Mouse (Mus musculus) gonadal fat pad, adult 2 months (tissue): ENCODE results near the gene Gng13. TPM values are rescaled to one million over a fixed set of nuclear protein-coding genes. Genes with fewer than 3 reads are reported as not detected.

Experiments
- DNase-seq: peaks from one replicate; pipeline ENCODE4 v3.0.0-alpha.2; 2012; ENCODE audit warnings: low read depth
- polyA plus RNA-seq: library from polyadenylated mRNA; depleted of rRNA; stranded (reverse); fragments of >200 nt; gene quantifications from 2 replicates; pipeline ENCODE4 v1.2.3, GENCODE M21; 2012; rRNA removed

Gng13 gene
- polyA plus RNA-seq = not detected in 2 replicates

GRCm38 (mm10) chr17:25716711-25717637 is at the start of gene Gng13:
Gene Gng13 (plus strand): TSS chr17:25717171.
- no peak for DNase-seq

GRCm38 (mm10) chr17:25668481-25669055 is 48.4 kb upstream of the Gng13 start:
- no peak for DNase-seq

GRCm38 (mm10) chr17:25672982-25673381 is 44.0 kb upstream of the Gng13 start:
- DNase-seq = no peak

- no peak for DNase-seq
Measured at GRCm38 (mm10) chr17:25677969-25678368, 39.0 kb upstream of the Gng13 start.

GRCm38 (mm10) chr17:25679818-25680217 is 37.2 kb upstream of the Gng13 start:
- DNase-seq = no peak

DNA sequence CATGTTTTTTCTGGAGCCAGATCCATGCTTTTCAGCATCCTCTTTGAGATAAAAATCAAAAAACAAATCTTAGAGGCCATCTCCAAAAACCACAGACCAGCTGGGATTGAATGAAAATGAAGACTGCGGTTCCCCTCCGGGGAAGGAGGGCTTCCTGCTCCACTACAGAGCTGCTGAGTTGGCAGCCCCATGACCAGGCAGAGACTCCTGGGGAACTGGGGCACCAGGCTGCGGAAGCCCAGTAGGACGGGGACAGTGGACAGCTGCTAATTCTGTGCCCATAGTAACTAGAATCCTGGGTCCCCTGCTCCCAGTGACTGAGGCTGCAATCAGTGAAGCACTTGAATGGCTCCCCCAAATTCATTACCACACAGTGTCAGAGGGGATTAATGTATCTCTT is 35.3 kb upstream of the Gng13 start:
- DNase-seq = no peak

DNA sequence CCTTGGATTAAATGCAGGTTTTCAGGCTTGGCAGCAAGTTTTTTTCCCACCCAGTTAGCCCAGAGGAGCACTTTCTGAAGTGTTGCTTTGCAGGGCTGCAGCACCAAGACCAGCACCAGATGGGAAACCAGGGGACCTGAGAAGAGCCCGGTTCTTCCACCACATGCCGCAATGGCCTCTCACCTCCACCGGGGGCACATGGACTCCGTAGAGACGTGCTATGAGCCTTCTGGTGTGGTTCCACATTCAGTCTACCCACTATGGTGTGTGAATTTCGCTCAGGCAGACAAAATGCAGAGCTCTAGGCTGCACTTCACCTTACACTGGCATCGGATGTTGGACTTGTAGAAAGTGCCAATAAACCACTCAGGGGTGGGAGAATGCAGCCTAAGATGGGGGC is 30.6 kb upstream of the Gng13 start:
- no peak for DNase-seq

DNA sequence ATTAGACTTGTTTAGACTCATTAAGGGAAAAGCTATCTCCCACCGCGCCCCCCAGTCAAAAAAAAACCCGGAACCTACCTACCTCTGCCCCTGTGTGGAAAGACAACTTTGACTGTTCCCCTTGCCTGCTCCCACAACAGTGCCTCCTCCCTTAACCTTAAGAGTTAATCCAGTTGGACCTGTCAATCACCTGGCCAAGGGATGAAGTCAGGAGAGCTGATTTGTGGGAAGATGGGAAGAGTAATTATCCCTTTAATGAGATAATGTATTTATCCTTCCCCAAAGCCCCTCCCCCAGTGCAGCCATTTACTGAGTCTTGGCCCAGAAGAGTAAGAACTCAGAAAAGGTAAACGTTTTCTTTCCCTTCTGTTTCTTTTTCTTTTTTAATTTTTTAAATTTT is 28.0 kb upstream of the Gng13 start:
- no peak for DNase-seq

DNA sequence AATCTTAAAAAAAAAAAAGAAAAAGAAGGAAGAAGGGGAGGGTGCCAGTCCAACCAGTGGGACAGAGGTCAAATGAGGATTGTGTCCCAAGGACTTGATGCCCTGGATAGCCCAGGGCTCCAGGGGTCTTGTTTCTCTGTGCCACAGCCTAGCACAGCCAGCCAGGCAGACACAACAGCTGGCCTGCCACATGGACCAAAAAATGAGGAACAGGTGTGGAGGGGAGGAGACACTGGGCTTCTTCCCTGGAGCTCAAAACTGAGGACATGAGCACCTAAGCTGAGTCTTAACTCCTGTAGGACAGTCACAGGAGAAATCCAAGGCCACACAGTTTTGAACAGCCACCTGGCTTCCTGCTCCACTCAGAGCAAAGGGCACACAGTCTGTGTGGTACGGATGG is 20.7 kb upstream of the Gng13 start:
- DNase-seq = no peak

GRCm38 (mm10) chr17:25698446-25698845 is 18.5 kb upstream of the Gng13 start:
- DNase-seq = no peak

DNA sequence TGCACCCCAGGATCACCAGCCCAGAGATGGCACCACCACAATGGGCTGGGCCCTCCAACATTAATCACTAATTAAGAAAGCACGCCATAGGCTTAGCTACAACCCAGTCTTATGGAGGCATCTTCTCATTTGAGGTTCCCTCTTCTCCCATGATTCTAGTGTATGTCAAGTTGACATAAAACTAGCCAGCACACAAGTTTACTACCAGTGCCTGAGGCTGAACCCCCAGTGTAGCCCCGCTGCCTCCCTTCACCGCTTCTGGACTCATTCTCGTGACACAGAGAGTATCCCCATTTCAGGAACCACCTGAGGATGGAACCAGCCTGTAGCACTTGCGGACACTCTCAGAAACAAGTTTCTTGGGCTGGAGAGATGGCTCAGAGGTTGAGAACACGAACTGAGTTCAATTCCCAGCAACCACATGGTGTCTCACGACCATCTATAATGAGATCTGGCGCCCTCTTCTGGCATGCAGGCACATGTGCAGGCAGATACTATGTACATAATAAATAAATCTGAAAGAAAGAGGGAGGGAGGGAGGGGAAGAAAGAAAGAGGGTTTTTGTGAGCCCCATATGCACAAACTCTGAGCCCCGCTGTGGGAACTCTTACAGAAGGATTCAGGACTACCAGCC is 16.0 kb upstream of the Gng13 start:
- no peak for DNase-seq

GRCm38 (mm10) chr17:25709994-25710393 is 7.0 kb upstream of the Gng13 start:
- no peak for DNase-seq

- DNase-seq = no peak
Measured at GRCm38 (mm10) chr17:25711136-25711535, 5.8 kb upstream of the Gng13 start.

- DNase-seq = no peak
Measured at GRCm38 (mm10) chr17:25715627-25716026, 1.3 kb upstream of the Gng13 start.

- no peak for DNase-seq
Measured at GRCm38 (mm10) chr17:25716130-25716529, 841 bp upstream of the Gng13 start.

DNA sequence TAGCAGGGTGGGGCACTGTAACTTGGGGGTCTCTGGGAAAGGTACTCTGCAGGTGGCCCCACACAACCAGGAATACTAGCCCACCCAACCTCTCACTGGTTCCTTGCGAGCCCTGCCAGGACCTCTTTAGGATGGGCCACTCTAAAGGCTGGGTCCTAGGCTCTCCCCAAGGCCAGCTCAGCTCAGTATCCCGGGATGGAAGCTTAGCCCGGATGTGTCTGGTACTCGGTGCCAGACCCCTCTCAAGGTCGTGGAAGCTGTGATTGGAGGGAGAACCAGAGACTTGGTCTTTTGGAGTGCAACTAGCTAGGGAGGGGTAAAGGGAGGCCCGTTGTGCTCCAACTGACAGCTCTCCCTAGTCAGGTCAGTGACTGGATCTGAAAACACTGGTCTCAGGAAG is 720 bp downstream of the Gng13 start:
- no peak for DNase-seq

DNA sequence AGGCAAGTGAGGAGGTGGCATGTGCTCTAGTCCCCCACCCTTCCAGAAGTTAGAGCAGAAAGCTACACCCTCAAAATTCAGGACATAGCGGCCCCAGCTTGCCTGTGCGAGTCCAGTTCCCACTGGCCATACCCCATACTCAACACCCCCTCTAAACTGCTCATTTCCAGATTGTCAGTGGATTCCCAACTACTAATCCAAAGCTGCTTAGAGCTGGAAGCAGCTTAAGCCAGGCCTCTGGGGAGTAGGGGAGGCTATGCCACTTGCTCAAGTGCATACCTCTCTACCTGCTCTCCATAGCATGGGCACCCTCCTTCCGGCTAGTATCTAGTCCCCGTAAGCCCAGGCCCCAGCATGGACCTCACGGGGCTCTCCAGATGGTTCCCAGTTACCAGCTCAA is 4.5 kb downstream of the Gng13 start:
- DNase-seq = no peak

DNA sequence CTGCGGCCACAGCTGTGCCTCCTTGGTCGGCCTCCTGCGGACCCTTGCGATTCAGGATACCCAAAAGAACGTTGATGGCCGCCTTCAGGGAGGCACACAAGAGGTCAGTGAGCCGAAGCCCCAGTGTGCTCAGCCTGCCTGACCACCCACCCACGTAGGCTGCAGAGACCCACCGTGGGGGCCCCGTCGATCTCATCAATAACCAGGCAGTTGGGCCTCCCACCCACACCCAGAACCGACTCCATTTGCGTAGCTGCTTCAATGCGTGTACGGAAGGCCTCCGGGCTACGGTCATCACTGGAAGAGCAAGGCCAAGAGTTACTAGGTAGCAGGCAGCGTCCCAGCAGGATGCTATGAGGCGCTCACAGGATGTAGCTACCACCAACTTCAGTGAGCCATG is 6.5 kb downstream of the Gng13 start:
- DNase-seq = no peak

DNA sequence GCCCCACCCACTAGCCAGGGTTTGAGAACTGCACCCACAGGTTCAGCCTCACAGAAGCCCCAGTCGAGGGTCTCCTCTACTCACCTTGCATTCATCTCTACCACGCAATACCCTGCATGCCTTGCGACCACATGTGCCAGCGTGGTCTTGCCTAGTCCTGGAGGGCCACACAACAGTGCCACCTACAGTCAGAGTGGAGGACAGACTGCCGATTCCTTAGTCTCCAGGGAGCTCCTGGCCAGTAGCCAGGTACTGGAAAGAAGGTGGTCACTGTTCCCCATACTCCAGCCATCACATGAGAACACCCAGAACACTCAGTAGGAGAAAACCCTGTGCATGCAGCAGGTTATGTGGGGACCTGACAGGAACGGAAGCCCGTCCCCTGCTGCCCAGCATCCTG is 6.9 kb downstream of the Gng13 start:
- no peak for DNase-seq

DNA sequence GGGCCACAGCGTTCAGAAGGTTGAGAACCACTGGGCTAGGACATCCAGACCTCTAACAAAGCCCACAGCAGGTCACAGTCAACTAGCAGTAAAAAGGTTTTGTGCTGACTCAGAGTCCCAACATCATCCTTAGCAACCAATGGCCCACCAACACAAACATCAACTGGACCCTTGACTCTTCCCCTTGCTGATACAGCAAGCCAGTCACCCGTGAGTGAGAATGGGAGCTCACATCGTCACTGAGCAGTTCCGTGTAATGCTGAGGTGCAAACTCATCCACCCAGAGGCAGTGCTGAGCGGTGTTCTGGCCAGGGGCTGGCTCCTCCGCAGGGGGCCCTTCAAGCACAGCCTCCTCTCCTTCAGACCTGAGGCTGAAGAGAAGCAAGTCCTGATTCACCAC is 8.3 kb downstream of the Gng13 start:
- no peak for DNase-seq

- peak; percentile 98 for DNase-seq
Measured at GRCm38 (mm10) chr17:25727265-25728008, 10.5 kb downstream of the Gng13 start, which contains the start of the genes Chtf18 and Rpusd1. Gene Chtf18 (minus strand): TSS chr17:25727419. Gene Rpusd1 (plus strand): TSS chr17:25727670.

- no peak for DNase-seq
Measured at GRCm38 (mm10) chr17:25728009-25728270, 11.0 kb downstream of the Gng13 start.
